Mouse (Mus musculus): ENCODE results near the gene Ksr2.

GRCm38 (mm10) chr5:117519858-117520495, 106.2 kb downstream of the Ksr2 start:
- no peak for TF ChIP-seq MAFK (IDR thresholded peaks at IDR 0.05; ENCODE audit: insufficient replicate concordance, low read length)
- no peak for TF ChIP-seq UBTF (IDR thresholded peaks at IDR 0.05; ENCODE audit: low read depth, low read length)
- TF ChIP-seq KAT2A (IDR thresholded peaks at IDR 0.05; ENCODE audit: insufficient replicate concordance, low read length): no peak
- no peak for TF ChIP-seq E2F4 (IDR thresholded peaks at IDR 0.05; ENCODE audit: insufficient replicate concordance, low read depth, low read length)
- no peak for TF ChIP-seq EP300 (IDR thresholded peaks at IDR 0.05; ENCODE audit: low read length)
- TF ChIP-seq POLR2A (IDR thresholded peaks at IDR 0.05; ENCODE audit: low read depth, low read length): no peak
- peak; percentile 61 to 70 for TF ChIP-seq CTCF (conservative IDR thresholded peaks at IDR 0.05 in 1 of 2, IDR thresholded peaks at IDR 0.05 in 1 of 2; ENCODE audit: low read depth in 2 of 2, low read length in 2 of 2)
- TF ChIP-seq ZKSCAN1 (IDR thresholded peaks at IDR 0.05; ENCODE audit: borderline replicate concordance, low read depth, low read length): no peak
- TF ChIP-seq ZNF384 (IDR thresholded peaks at IDR 0.05; ENCODE audit: low read depth, low read length): no peak
- no peak for TF ChIP-seq TCF12 (IDR thresholded peaks at IDR 0.05; ENCODE audit: low read depth, low read length)
- TF ChIP-seq MEF2A (IDR thresholded peaks at IDR 0.05; ENCODE audit: borderline replicate concordance, low read depth, low read length): no peak
- TF ChIP-seq USF1 (IDR thresholded peaks at IDR 0.05; ENCODE audit: low read depth, low read length): no peak
- no peak for TF ChIP-seq CHD2 (IDR thresholded peaks at IDR 0.05; ENCODE audit: low read length)
- TF ChIP-seq JUN (IDR thresholded peaks at IDR 0.05; ENCODE audit: insufficient read depth, low read depth, low read length): no peak
